Mouse (Mus musculus) yolk sac, embryonic 10.5 days (tissue): ENCODE measurements around the gene Nme8.
A peak's percentile ranks its signal among the peaks of the same experiment; 100 is the strongest.

Source experiments
- DNase-seq: peaks from one replicate; pipeline ENCODE4 v3.0.0-alpha.2; 2017; ENCODE audit warnings: low spot score

Gene Nme8

GRCm38 (mm10) chr13:19640203-19640851, 57.3 kb downstream of the Nme8 start:
- DNase-seq: no peak

- DNase-seq: no peak
Observed at GRCm38 (mm10) chr13:19636131-19636530, 61.5 kb downstream of the Nme8 start.

GRCm38 (mm10) chr13:19630768-19631709, 66.6 kb downstream of the Nme8 start:
- no peak for DNase-seq

- no peak for DNase-seq
Observed at GRCm38 (mm10) chr13:19626473-19626872, 71.1 kb downstream of the Nme8 start.

GRCm38 (mm10) chr13:19624632-19625320, 72.8 kb downstream of the Nme8 start:
- no peak for DNase-seq

- DNase-seq: no peak
Observed at GRCm38 (mm10) chr13:19623228-19623905, 74.2 kb downstream of the Nme8 start.

GRCm38 (mm10) chr13:19622573-19623227, 74.9 kb downstream of the Nme8 start, which contains the start of gene Sfrp4:
Sfrp4 (plus strand) TSS chr13:19623104.
- DNase-seq: peak; percentile 42

- peak; percentile 47 for DNase-seq
Observed at GRCm38 (mm10) chr13:19619216-19619927, 78.2 kb downstream of the Nme8 start, which contains the start of gene Epdr1. Epdr1 (minus strand) TSS chr13:19619927.

- DNase-seq: no peak
Observed at GRCm38 (mm10) chr13:19618841-19619215, 78.8 kb downstream of the Nme8 start.

GRCm38 (mm10) chr13:19618081-19618480, 79.5 kb downstream of the Nme8 start:
- DNase-seq: no peak

GRCm38 (mm10) chr13:19614311-19614710, 83.3 kb downstream of the Nme8 start:
- DNase-seq: no peak

- DNase-seq: no peak
Observed at GRCm38 (mm10) chr13:19613426-19613825, 84.2 kb downstream of the Nme8 start.

GRCm38 (mm10) chr13:19612963-19613362, 84.6 kb downstream of the Nme8 start:
- DNase-seq: no peak

GRCm38 (mm10) chr13:19612348-19612747, 85.2 kb downstream of the Nme8 start:
- DNase-seq: no peak

GRCm38 (mm10) chr13:19608120-19608519, 89.5 kb downstream of the Nme8 start:
- DNase-seq: no peak

GRCm38 (mm10) chr13:19604916-19605315, 92.7 kb downstream of the Nme8 start:
- no peak for DNase-seq

- no peak for DNase-seq
Observed at GRCm38 (mm10) chr13:19603719-19604118, 93.9 kb downstream of the Nme8 start.

GRCm38 (mm10) chr13:19602531-19602930, 95.1 kb downstream of the Nme8 start:
- no peak for DNase-seq

- DNase-seq: no peak
Observed at GRCm38 (mm10) chr13:19599242-19599641, 98.4 kb downstream of the Nme8 start.

GRCm38 (mm10) chr13:19595141-19595540, 102.5 kb downstream of the Nme8 start:
- DNase-seq: no peak
